15 mouse cellular contexts compared by ENCODE assay signal in genomic region chr12:96453374-96453773, GRCm38 (mm10).
DNase-seq lines count a peak whose midpoint lies in the region; ATAC-seq and TF ChIP-seq lines count a peak whose summit lies in the region.
"Had no signal": no experiment of that assay in that cellular context is flagged by ENCODE, and none has a peak within 500 bp of the region (broad histone marks: within the 10 kb centered on the region; RNA-seq: fewer than 3 reads in every experiment).

No protein-coding gene starts in this region.

- H3K27me3 ChIP-seq in hindbrain, embryonic 10.5 days (ENCODE audit: insufficient read depth, poor library complexity, severe bottlenecking), result no peaks in the 10 kb centered on the region
- H3K27me3 ChIP-seq in hindbrain, embryonic 12.5 days, result no peaks in the 10 kb centered on the region
- H3K27me3 ChIP-seq in limb, embryonic 14.5 days (ENCODE audit: control insufficient read depth, insufficient read depth, low read length), result no peaks in the 10 kb centered on the region
- H3K27me3 ChIP-seq in limb, embryonic 10.5 days (ENCODE audit: low read depth, poor library complexity, severe bottlenecking), result no peaks in the 10 kb centered on the region
- H3K27me3 ChIP-seq in stomach, embryonic 14.5 days (ENCODE audit: control insufficient read depth, insufficient read depth, low read length), result no peaks in the 10 kb centered on the region
- H3K27me3 ChIP-seq in stomach, postnatal 0 days (ENCODE audit: control insufficient read depth, insufficient read depth, low read length), result no peaks in the 10 kb centered on the region
- H3K27me3 ChIP-seq: CH12.LX; forebrain, embryonic 12.5 days; stomach, embryonic 15.5 days had no signal

- H3K27ac ChIP-seq in hindbrain, embryonic 10.5 days, result no peak overlapping the region
- H3K27ac ChIP-seq in hindbrain, embryonic 12.5 days, result no peak overlapping the region
- no peak overlapping the region for H3K27ac ChIP-seq in limb, embryonic 14.5 days (replicated peaks; ENCODE audit: low read depth, low read length)
- H3K27ac ChIP-seq in limb, embryonic 10.5 days, result no peak overlapping the region
- H3K27ac ChIP-seq in stomach, embryonic 14.5 days (ENCODE audit: low read length), result no peak overlapping the region
- H3K27ac ChIP-seq in stomach, postnatal 0 days (replicated peaks), result no peak overlapping the region
- no peak overlapping the region for H3K27ac ChIP-seq in gastrocnemius, adult 2 months
- H3K27ac ChIP-seq: forebrain, embryonic 12.5 days; layer of hippocampus, adult 2 months; stomach, embryonic 15.5 days had no signal

- peaks cover 8% of the 10 kb centered on the region; the same call in 1 of the 2 replicates for H3K4me1 ChIP-seq in hindbrain, embryonic 10.5 days (replicated peaks)
- H3K4me1 ChIP-seq in hindbrain, embryonic 12.5 days, result peaks cover 4% of the 10 kb centered on the region; the same call in 1 of the 2 replicates
- H3K4me1 ChIP-seq in limb, embryonic 14.5 days (ENCODE audit: control insufficient read depth, insufficient read depth, low read length), result 0 out of 2 replicates have a peak, but pooled peaks cover 4% of the 10 kb centered on the region
- H3K4me1 ChIP-seq in limb, embryonic 10.5 days, result no peaks in the 10 kb centered on the region
- no peaks in the 10 kb centered on the region for H3K4me1 ChIP-seq in stomach, embryonic 14.5 days (ENCODE audit: control insufficient read depth, insufficient read depth, low read length)
- H3K4me1 ChIP-seq in stomach, postnatal 0 days (replicated peaks; ENCODE audit: control insufficient read depth, insufficient read depth), result no peaks in the 10 kb centered on the region
- H3K4me1 ChIP-seq: forebrain, embryonic 12.5 days; stomach, embryonic 15.5 days had no signal

- no peaks in the 10 kb centered on the region for H3K9me3 ChIP-seq in hindbrain, embryonic 10.5 days
- no peaks in the 10 kb centered on the region for H3K9me3 ChIP-seq in hindbrain, embryonic 12.5 days (replicated peaks)
- no peaks in the 10 kb centered on the region for H3K9me3 ChIP-seq in limb, embryonic 14.5 days (ENCODE audit: control insufficient read depth, low read length)
- H3K9me3 ChIP-seq in limb, embryonic 10.5 days (replicated peaks), result no peaks in the 10 kb centered on the region
- H3K9me3 ChIP-seq in stomach, embryonic 14.5 days (ENCODE audit: control insufficient read depth, low read depth, low read length), result no peaks in the 10 kb centered on the region
- no peaks in the 10 kb centered on the region for H3K9me3 ChIP-seq in stomach, postnatal 0 days (ENCODE audit: control insufficient read depth, low read length)
- H3K9me3 ChIP-seq: forebrain, embryonic 12.5 days; stomach, embryonic 15.5 days had no signal

- H3K36me3 ChIP-seq in hindbrain, embryonic 10.5 days, result no peaks in the 10 kb centered on the region
- H3K36me3 ChIP-seq in hindbrain, embryonic 12.5 days, result no peaks in the 10 kb centered on the region
- no peaks in the 10 kb centered on the region for H3K36me3 ChIP-seq in limb, embryonic 14.5 days (ENCODE audit: control insufficient read depth, insufficient read depth, low read length)
- no peaks in the 10 kb centered on the region for H3K36me3 ChIP-seq in limb, embryonic 10.5 days
- H3K36me3 ChIP-seq in stomach, embryonic 14.5 days (ENCODE audit: control insufficient read depth, insufficient read depth, low read length), result no peaks in the 10 kb centered on the region
- no peaks in the 10 kb centered on the region for H3K36me3 ChIP-seq in stomach, postnatal 0 days (ENCODE audit: control insufficient read depth, insufficient read depth, low read length)
- H3K36me3 ChIP-seq: forebrain, embryonic 12.5 days; stomach, embryonic 15.5 days had no signal

- intact Hi-C loops in gastrocnemius, adult 2 months (cut with DNase I), result no loop called here

- no peak for TF ChIP-seq POLR2A in limb, embryonic 14.5 days (IDR thresholded peaks at IDR 0.05; ENCODE audit: borderline replicate concordance, extremely low read depth, insufficient read depth, insufficient read length)

- no peak for ATAC-seq in hindbrain, embryonic 12.5 days (ENCODE audit: low FRiP score)
- ATAC-seq in limb, embryonic 14.5 days (ENCODE audit: low FRiP score, low read depth), result no peak
- ATAC-seq in stomach, embryonic 14.5 days (ENCODE audit: insufficient number of reproducible peaks, insufficient read depth, low FRiP score, low read depth), result 0 out of 2 replicates have a peak, but pooled peaks have one; percentile 37
- no peak for ATAC-seq in stomach, postnatal 0 days (ENCODE audit: low FRiP score, low TSS enrichment)

- TF ChIP-seq EP300 in stomach, postnatal 0 days (optimal IDR thresholded peaks at IDR 0.05), result no peak

- 5% methylated on average over 3 of the region's 3 CpGs for WGBS in hindbrain, embryonic 10.5 days
- WGBS in hindbrain, embryonic 12.5 days, result 3% methylated on average over 3 of the region's 3 CpGs
- WGBS in limb, embryonic 14.5 days, result 26% methylated on average over 3 of the region's 3 CpGs
- 51% methylated on average over 3 of the region's 3 CpGs for WGBS in limb, embryonic 10.5 days
- 25% methylated on average over 3 of the region's 3 CpGs for WGBS in stomach, embryonic 14.5 days
- WGBS in stomach, postnatal 0 days, result 41% methylated on average over 3 of the region's 3 CpGs

- H3K9ac ChIP-seq in hindbrain, embryonic 12.5 days, result no peak overlapping the region
- H3K9ac ChIP-seq in limb, embryonic 14.5 days (ENCODE audit: low read depth, low read length, severe bottlenecking), result no peak overlapping the region
- no peak overlapping the region for H3K9ac ChIP-seq in stomach, embryonic 14.5 days (replicated peaks; ENCODE audit: low read depth, low read length)
- no peak overlapping the region for H3K9ac ChIP-seq in stomach, postnatal 0 days (ENCODE audit: low read length)
- H3K9ac ChIP-seq: forebrain, embryonic 12.5 days; stomach, embryonic 15.5 days had no signal

- no peak overlapping the region for H3K4me2 ChIP-seq in hindbrain, embryonic 12.5 days (replicated peaks)
- no peak overlapping the region for H3K4me2 ChIP-seq in limb, embryonic 14.5 days (replicated peaks; ENCODE audit: low read depth, low read length, severe bottlenecking)
- H3K4me2 ChIP-seq in stomach, embryonic 14.5 days (replicated peaks; ENCODE audit: low read depth, low read length), result no peak overlapping the region
- no peak overlapping the region for H3K4me2 ChIP-seq in stomach, postnatal 0 days (replicated peaks; ENCODE audit: low read depth)
- H3K4me2 ChIP-seq: forebrain, embryonic 12.5 days; stomach, embryonic 15.5 days had no signal

- DNase-seq in hindbrain, embryonic 10.5 days (ENCODE audit: low spot score), result peak; percentile 18
- peak; percentile 9 for DNase-seq in limb, embryonic 14.5 days (ENCODE audit: low spot score)
- DNase-seq in limb, embryonic 10.5 days (ENCODE audit: low spot score), result no peak
- no peak for DNase-seq in stomach, postnatal 0 days (ENCODE audit: low spot score)
- no peak for DNase-seq in thymus, postnatal 36 days
- no peak for DNase-seq in gastrocnemius, adult 2 months
- DNase-seq: cerebellum, adult 2 months; heart, adult 18-20 months; thymus, postnatal 14 days had no signal

- H3K4me3 ChIP-seq in hindbrain, embryonic 10.5 days, result no peak overlapping the region
- no peak overlapping the region for H3K4me3 ChIP-seq in hindbrain, embryonic 12.5 days
- H3K4me3 ChIP-seq in limb, embryonic 14.5 days (replicated peaks; ENCODE audit: low read length), result no peak overlapping the region
- H3K4me3 ChIP-seq in limb, embryonic 10.5 days, result no peak overlapping the region
- no peak overlapping the region for H3K4me3 ChIP-seq in stomach, embryonic 14.5 days (ENCODE audit: low read depth, low read length)
- H3K4me3 ChIP-seq in stomach, postnatal 0 days (ENCODE audit: low read depth, low read length), result no peak overlapping the region
- H3K4me3 ChIP-seq in gastrocnemius, adult 2 months, result no peak overlapping the region
- H3K4me3 ChIP-seq: forebrain, embryonic 12.5 days; layer of hippocampus, adult 2 months; stomach, embryonic 15.5 days had no signal

- no peak for TF ChIP-seq CTCF in stomach, postnatal 0 days (IDR thresholded peaks at IDR 0.05; ENCODE audit: low read depth)
- TF ChIP-seq CTCF in gastrocnemius, adult 2 months (IDR thresholded peaks at IDR 0.05), result no peak

Comparison
In these comparisons a context has a peak if more than half of its experiments do, and no peak if none do; other contexts are left out.
1. DNase-seq: peak in hindbrain, embryonic 10.5 days (single experiment) and limb, embryonic 14.5 days (single experiment); none in limb, embryonic 10.5 days (single experiment), stomach, postnatal 0 days (single experiment), thymus, postnatal 36 days (0 of 2) and gastrocnemius, adult 2 months (single experiment).